Mouse (Mus musculus) central nervous system, embryonic 14 days (tissue): ENCODE data around the gene Fam178b. TPM values are rescaled to one million over a fixed set of nuclear protein-coding genes. Genes with fewer than 3 reads are reported as not detected.

Experiments
- polyA plus RNA-seq: library from polyadenylated mRNA; depleted of rRNA; stranded (reverse); fragments of >200 nt; gene quantifications from 2 replicates; pipeline ENCODE4 v1.2.3, GENCODE M21; 2012; rRNA removed

The Fam178b gene
- polyA plus RNA-seq, result 0.30 and 0.33 TPM in 2 replicates

GRCm38 (mm10) chr1:36682620-36683355, at the start of gene Fam178b:
Gene Fam178b (minus strand): TSS chr1:36683183.

GRCm38 (mm10) chr1:36714311-36714710, 31.3 kb upstream of the Fam178b start, which contains the start of gene Actr1b:
Gene Actr1b (minus strand): TSS chr1:36714422.

GRCm38 (mm10) chr1:36709854-36710280, 26.9 kb upstream of the Fam178b start, which contains the start of gene 4933424G06Rik:
Gene 4933424G06Rik (plus strand): TSS chr1:36710149.

GRCm38 (mm10) chr1:36691271-36692155, 8.5 kb upstream of the Fam178b start, which contains the start of gene Cox5b:
Gene Cox5b (plus strand): TSS chr1:36691449.

GRCm38 (mm10) chr1:36558031-36558993, 124.7 kb downstream of the Fam178b start, which contains the start of gene Sema4c:
Gene Sema4c (minus strand): TSS chr1:36558349.

GRCm38 (mm10) chr1:36546888-36547471, 136.0 kb downstream of the Fam178b start, which contains the start of gene Ankrd39:
Gene Ankrd39 (minus strand): TSS chr1:36547445.

GRCm38 (mm10) chr1:36539186-36539585, 143.8 kb downstream of the Fam178b start, which contains the start of gene Gm42417:
Gene Gm42417 (minus strand): TSS chr1:36539429.

GRCm38 (mm10) chr1:36536783-36537182, 146.2 kb downstream of the Fam178b start, which contains the start of gene Ankrd23:
Gene Ankrd23 (minus strand): TSS chr1:36536883.

Other genes starting within 250 kb of the Fam178b start
- 44.0 and 46.1 TPM in 2 replicates for gene Lman2l, start 237.9 kb downstream of the Fam178b start, polyA plus RNA-seq
- 3.6 and 4.3 TPM in 2 replicates for gene Cnnm4, start 211.6 kb downstream of the Fam178b start, polyA plus RNA-seq
- gene Cnnm3, start 171.3 kb downstream of the Fam178b start, polyA plus RNA-seq, result 31.5 and 33.1 TPM in 2 replicates
- 18.3 and 20.0 TPM in 2 replicates for gene Ankrd23, start 146.3 kb downstream of the Fam178b start, polyA plus RNA-seq
- gene Gm42417, start 143.8 kb downstream of the Fam178b start, polyA plus RNA-seq, result 0.06 and 0.12 TPM in 2 replicates
- 18.2 and 20.9 TPM in 2 replicates for gene Ankrd39, start 135.7 kb downstream of the Fam178b start, polyA plus RNA-seq
- 60.2 and 63.2 TPM in 2 replicates for gene Sema4c, start 124.8 kb downstream of the Fam178b start, polyA plus RNA-seq
- gene Cox5b, start 8.3 kb upstream of the Fam178b start, polyA plus RNA-seq, result 407 and 420 TPM in 2 replicates
- gene 4933424G06Rik, start 27.0 kb upstream of the Fam178b start, polyA plus RNA-seq, result 0.09 and 0.26 TPM in 2 replicates
- 205 and 209 TPM in 2 replicates for gene Actr1b, start 31.2 kb upstream of the Fam178b start, polyA plus RNA-seq
- gene Zap70, start 78.6 kb upstream of the Fam178b start, polyA plus RNA-seq, result 0.91 and 0.95 TPM in 2 replicates